Mouse (Mus musculus) heart, embryonic 13.5 days (tissue): ENCODE results near the gene Megf8. TPM values are rescaled to one million over a fixed set of nuclear protein-coding genes. Genes with fewer than 3 reads are reported as not detected.

Experiments
- ATAC-seq: fragments of 200-750 bp; cut with Nextera tagmentation; 2 replicates; pipeline ENCODE4 v1.8.0; 2017; ENCODE audit warnings: moderate TSS enrichment; ENCODE audit not compliant: insufficient number of reproducible peaks, low FRiP score, low TSS enrichment; ENCODE audit errors: extremely low read depth
- H3K27ac ChIP-seq: fragments of 300-500 bp; sonication (generic); replicated peaks from 2 replicates; pipeline ENCODE4 v1.5.1; 2015; ENCODE audit warnings: moderate library complexity, mild to moderate bottlenecking, inconsistent platforms
- H3K27me3 ChIP-seq: fragments of 300-500 bp; sonication (generic); replicated peaks from 2 replicates; pipeline ENCODE4 v1.6.1; 2015; ENCODE audit warnings: mild to moderate bottlenecking, inconsistent platforms
- H3K36me3 ChIP-seq: fragments of 300-500 bp; sonication (generic); 2 replicates; pipeline ENCODE4 v1.6.1; 2015; ENCODE audit warnings: mild to moderate bottlenecking, inconsistent platforms
- H3K4me1 ChIP-seq: fragments of 300-500 bp; sonication (generic); 2 replicates; pipeline ENCODE4 v1.6.1; 2015; ENCODE audit warnings: inconsistent platforms
- H3K4me2 ChIP-seq: fragments of 300-500 bp; sonication (generic); 2 replicates; pipeline ENCODE4 v1.6.1; 2015; ENCODE audit warnings: inconsistent platforms, mild to moderate bottlenecking, moderate library complexity
- H3K4me3 ChIP-seq: fragments of 300-500 bp; sonication (generic); 2 replicates; pipeline ENCODE4 v1.5.1; 2015; ENCODE audit warnings: moderate library complexity, mild to moderate bottlenecking, inconsistent platforms
- H3K9ac ChIP-seq: fragments of 300-500 bp; sonication (generic); 2 replicates; pipeline ENCODE4 v1.6.1; 2015; ENCODE audit warnings: inconsistent platforms, mild to moderate bottlenecking, moderate library complexity
- H3K9me3 ChIP-seq: fragments of 300-500 bp; sonication (generic); 2 replicates; pipeline ENCODE4 v1.6.1; 2016; ENCODE audit warnings: inconsistent platforms
- WGBS: fragments of 180-500 bp; shearing (Covaris S2); methylation state at CpG from one replicate; pipeline ENCODE4 v1.1.7; 2015; ENCODE audit warnings: mixed read lengths; 5-methylcytosine and 5-hydroxymethylcytosine counted together
- polyA plus RNA-seq: library from polyadenylated mRNA; unstranded; fragments of >200 nt; fragmentation: Nextera tagmentation; extraction: Ambion mirVana; gene quantifications from 2 replicates; pipeline ENCODE4 v1.2.1, GENCODE M21; 2015

The Megf8 gene
- polyA plus RNA-seq, 1 experiment from 2014 or later, result 7.5 TPM

DNA sequence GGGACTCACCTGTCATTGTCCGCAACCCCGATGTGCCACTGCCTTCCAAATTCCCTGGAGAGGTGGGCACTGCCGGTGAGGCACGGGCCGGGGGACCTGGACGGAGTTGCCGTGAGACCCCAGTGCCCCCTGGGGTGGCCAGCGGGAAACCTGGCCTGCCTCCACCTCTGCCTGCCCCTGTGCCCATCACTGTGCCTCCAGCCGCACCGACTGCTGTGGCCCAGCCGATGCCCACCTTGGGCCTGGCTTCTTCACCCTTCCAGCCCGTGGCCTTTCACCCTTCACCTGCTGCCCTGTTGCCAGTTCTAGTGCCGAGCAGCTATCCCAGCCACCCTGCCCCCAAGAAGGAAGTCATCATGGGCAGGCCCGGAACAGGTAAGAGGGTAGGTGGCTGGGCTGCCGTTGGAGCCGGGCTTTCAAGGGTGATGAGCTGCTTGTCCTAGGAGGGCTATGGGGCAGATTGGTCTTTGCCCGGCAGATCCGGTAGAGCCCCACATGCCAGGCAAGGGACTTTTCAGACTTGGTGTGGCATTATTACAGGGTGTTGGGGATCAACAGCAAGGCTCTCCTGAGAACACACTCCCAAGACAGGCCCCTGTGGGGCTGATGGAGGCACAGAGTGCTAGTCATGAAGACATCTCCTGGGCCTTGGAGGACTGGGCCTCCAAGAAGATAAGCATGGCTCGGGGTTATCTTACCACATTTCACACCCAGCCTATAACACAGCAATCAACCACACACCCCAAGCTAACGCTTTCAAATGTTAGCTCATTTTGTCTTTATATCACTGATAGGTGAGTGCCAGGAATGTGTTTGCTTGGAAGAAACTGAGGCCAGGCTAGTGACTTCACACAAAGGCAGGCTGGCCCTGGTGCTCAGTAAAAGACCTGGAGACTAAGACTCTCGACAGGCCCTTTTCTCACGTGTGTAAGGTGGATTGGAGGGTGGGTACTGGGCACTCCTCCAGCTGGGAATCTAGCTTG lies 43.4 kb upstream of the Megf8 start:
- H3K4me2 ChIP-seq, result peak overlapping the region; percentile 18; the same call in 1 of the 2 replicates
- H3K4me3 ChIP-seq, result no peak overlapping the region
- peak overlapping the region; percentile 17; the same call in 1 of the 2 replicates for H3K27ac ChIP-seq

DNA sequence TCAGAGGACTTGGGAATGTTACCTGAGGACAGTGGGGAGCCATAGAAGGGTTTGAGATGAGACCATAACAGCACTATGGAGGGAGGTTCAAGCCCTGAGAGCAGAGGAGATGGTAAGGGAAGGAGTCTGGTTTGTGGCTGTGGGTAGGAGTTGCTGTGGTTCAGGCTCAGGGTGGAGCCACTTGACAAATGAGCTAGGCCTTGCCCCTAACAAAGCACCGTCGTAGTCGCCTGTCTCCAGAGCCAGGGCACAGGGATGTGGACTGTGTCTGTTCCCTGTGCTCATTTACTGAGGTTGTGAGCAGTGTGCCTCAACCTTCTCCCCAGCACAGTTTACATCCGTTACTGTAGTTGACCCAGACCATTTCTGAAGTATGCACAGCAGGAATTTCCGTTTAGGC lies 42.4 kb upstream of the Megf8 start:
- Histone ChIP-seq H3K27ac (peak overlapping the region; percentile 100), H3K4me3 (no peak overlapping the region), H3K4me1 (peaks cover 76% of the 10 kb centered on the region), H3K36me3 (peaks cover 46% of the 10 kb centered on the region), H3K9me3 (no peaks in the 10 kb centered on the region), H3K9ac (peak overlapping the region; percentile 91), H3K4me2 (no peak overlapping the region), H3K27me3 (no peaks in the 10 kb centered on the region)
- 53% methylated on average over 5 of the region's 5 CpGs for WGBS
- no peak for ATAC-seq

More for the DNA sequence above, 43.4 kb upstream of the Megf8 start:
- Histone ChIP-seq H3K27me3 (no peaks in the 10 kb centered on the region), H3K4me1 (peaks cover 84% of the 10 kb centered on the region), H3K36me3 (peaks cover 46% of the 10 kb centered on the region), H3K9me3 (no peaks in the 10 kb centered on the region), H3K9ac (peak overlapping the region; percentile 91)
- no peak for ATAC-seq
- 76% methylated on average over 22 of the region's 22 CpGs for WGBS

DNA sequence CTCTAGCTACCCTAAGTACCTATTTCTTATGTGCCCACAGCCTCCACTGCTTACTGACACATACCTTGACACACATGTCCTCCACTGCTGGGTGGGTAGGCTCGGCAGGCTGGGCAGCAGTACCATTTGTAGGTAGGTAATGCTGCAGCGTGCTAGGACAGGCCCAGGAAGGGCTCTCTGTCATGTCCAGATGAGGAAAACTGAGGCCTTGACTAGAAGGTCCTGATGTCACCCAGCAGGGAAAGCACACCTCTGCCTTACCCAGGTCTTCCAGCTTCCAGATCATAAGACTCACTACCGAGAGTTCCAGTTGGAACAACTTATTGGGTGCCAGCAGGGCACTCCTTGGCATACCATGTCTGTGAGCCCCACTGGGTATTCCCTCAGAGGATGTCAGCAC lies 42.0 kb upstream of the Megf8 start:
- peak overlapping the region; percentile 91 for H3K9ac ChIP-seq
- no peak for ATAC-seq
- H3K27ac ChIP-seq, result peak overlapping the region; percentile 100
- H3K4me1 ChIP-seq, result peaks cover 76% of the 10 kb centered on the region
- no peak overlapping the region for H3K4me2 ChIP-seq
- H3K27me3 ChIP-seq, result no peaks in the 10 kb centered on the region
- H3K4me3 ChIP-seq, result no peak overlapping the region
- 88% methylated on average over 3 of the region's 3 CpGs for WGBS
- peaks cover 46% of the 10 kb centered on the region for H3K36me3 ChIP-seq
- no peaks in the 10 kb centered on the region for H3K9me3 ChIP-seq

DNA sequence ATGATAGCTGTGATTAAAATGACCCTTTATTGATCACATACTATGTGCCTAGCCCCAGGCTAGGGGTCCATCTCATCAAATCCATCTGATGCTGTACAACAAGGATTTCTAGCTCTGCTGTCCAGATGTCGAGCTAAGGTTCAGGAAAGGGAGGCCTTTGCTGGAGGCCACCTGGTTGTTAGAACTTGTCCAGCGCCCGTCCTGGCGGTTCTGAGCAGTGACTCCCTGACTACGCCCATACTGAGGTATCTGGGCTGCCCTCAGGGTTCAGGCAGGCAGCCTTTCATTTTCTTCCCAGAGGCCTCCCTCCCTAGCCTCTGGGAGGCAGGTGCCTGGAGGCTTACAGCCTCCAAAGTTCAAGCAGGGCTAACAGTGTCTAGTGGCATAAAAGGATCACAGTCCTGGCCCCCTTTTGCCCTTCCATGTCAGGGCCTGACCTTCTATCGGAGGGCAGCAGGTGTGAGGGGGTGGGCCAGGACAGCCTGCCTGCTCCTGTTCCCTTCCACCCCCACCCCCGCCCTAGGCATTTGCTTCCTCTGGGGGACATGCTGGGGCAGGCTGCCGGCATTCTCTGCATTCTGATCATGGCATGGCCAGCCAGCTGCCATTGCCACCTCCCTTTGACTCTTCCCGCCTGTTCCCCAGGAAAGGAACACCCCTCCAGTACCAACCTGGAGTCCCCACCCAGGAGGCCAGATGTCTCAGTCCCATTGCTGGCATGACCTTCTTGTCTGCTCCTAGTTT lies 41.2 kb upstream of the Megf8 start:
- Histone ChIP-seq H3K4me1 (peaks cover 76% of the 10 kb centered on the region), H3K9me3 (no peaks in the 10 kb centered on the region), H3K4me2 (peak overlapping the region; percentile 43), H3K36me3 (peaks cover 42% of the 10 kb centered on the region), H3K4me3 (peak overlapping the region; percentile 0; the same call in 1 of the 2 replicates), H3K27ac (peak overlapping the region; percentile 100), H3K27me3 (no peaks in the 10 kb centered on the region), H3K9ac (peak overlapping the region; percentile 91)
- no peak for ATAC-seq
- 42% methylated on average over 9 of the region's 9 CpGs for WGBS

DNA sequence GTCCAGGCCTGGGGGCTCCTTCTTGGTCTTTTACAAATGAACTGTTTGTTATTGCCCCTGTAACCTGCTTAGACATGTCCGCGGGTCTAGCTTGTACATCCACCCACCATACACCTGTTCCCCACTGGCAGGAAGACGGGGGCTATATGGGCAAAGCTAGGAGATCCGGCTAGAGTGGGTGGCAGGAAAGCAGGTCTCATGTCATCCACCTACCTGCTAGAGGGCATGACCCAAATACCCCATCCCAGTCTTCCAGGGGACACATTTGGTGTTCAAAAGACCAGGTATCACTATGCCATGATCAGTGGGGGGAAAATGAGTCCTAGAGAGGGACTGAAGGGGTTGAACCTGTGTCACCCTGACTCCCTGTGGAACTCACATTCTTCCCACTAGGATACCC lies 39.6 kb upstream of the Megf8 start:
- 88% methylated on average over 4 of the region's 4 CpGs for WGBS
- no peaks in the 10 kb centered on the region for H3K9me3 ChIP-seq
- H3K4me1 ChIP-seq, result peaks cover 79% of the 10 kb centered on the region
- peak overlapping the region; percentile 100 for H3K27ac ChIP-seq
- peak overlapping the region; percentile 69 for H3K4me3 ChIP-seq
- no peak for ATAC-seq
- H3K4me2 ChIP-seq, result peak overlapping the region; percentile 92
- H3K27me3 ChIP-seq, result no peaks in the 10 kb centered on the region
- peak overlapping the region; percentile 91 for H3K9ac ChIP-seq
- peaks cover 26% of the 10 kb centered on the region for H3K36me3 ChIP-seq

DNA sequence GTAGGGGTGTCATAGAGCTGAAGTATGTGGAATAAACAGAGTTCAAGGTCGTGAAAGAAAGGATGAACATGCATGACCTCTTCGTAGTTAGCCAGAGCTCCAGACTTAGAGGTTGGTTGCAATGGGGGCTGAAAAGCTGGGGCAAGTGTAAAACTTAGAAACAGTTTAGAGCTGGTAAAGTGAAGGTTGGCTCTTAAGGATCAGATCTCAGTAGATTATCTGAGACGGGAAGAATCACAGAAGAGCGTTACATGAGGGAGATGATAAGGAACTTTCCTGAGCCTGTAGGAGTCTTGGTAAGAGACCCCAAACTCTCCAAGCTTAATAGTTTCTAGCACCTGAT lies 39.0 kb upstream of the Megf8 start:
- H3K4me1 ChIP-seq, result peaks cover 74% of the 10 kb centered on the region
- H3K4me2 ChIP-seq, result peak overlapping the region; percentile 92
- H3K9ac ChIP-seq, result peak overlapping the region; percentile 91
- H3K4me3 ChIP-seq, result peak overlapping the region; percentile 69
- peaks cover 20% of the 10 kb centered on the region for H3K36me3 ChIP-seq
- 8% methylated on average over 4 of the region's 4 CpGs for WGBS
- no peak for ATAC-seq
- no peaks in the 10 kb centered on the region for H3K9me3 ChIP-seq
- H3K27me3 ChIP-seq, result no peaks in the 10 kb centered on the region
- H3K27ac ChIP-seq, result peak overlapping the region; percentile 100

DNA sequence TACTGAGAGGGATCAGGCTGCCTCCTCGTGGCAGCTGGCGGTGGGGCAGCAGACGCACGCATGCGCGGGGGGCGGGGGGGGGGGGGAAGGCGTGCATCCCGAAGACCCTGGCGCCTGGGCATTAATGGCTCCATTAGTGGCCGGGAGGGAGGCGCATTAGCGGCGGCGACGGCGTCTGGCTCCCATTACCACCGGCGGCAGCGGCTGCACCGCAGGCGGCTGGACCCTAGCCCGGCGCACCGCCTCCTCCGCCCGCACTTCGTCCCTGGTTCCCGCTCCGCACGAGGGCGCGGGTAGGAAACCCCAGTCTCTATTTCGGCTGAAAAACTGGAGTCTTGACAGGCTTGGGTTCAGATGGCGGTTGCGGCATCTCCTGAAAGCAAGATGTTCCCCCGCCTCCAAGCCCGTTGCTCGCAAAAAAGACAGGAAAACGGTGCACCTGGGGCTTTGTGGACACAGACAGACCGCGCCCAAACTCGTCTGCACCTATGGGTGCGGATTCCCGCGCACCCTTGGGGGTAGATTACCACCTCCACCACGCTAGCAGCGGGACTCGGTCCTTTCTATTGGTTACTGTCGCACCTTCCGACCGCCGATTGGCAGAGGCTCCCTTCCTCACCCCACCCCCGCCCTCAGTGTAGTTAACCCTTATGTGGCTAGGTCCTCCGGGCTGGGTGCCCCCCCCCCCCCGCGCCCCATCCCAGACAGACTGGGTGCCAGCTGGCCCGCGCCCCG lies 38.5 kb upstream of the Megf8 start:
- Histone ChIP-seq H3K9me3 (no peaks in the 10 kb centered on the region), H3K9ac (peak overlapping the region; percentile 91), H3K36me3 (peaks cover 15% of the 10 kb centered on the region), H3K4me1 (peaks cover 74% of the 10 kb centered on the region), H3K4me3 (peak overlapping the region; percentile 69), H3K4me2 (peak overlapping the region; percentile 92), H3K27ac (peak overlapping the region; percentile 100), H3K27me3 (no peaks in the 10 kb centered on the region)
- WGBS, result under 1% methylated on average over 50 of the region's 60 CpGs
- 0 out of 2 replicates have a peak, but pooled peaks have one; percentile 3 for ATAC-seq

DNA sequence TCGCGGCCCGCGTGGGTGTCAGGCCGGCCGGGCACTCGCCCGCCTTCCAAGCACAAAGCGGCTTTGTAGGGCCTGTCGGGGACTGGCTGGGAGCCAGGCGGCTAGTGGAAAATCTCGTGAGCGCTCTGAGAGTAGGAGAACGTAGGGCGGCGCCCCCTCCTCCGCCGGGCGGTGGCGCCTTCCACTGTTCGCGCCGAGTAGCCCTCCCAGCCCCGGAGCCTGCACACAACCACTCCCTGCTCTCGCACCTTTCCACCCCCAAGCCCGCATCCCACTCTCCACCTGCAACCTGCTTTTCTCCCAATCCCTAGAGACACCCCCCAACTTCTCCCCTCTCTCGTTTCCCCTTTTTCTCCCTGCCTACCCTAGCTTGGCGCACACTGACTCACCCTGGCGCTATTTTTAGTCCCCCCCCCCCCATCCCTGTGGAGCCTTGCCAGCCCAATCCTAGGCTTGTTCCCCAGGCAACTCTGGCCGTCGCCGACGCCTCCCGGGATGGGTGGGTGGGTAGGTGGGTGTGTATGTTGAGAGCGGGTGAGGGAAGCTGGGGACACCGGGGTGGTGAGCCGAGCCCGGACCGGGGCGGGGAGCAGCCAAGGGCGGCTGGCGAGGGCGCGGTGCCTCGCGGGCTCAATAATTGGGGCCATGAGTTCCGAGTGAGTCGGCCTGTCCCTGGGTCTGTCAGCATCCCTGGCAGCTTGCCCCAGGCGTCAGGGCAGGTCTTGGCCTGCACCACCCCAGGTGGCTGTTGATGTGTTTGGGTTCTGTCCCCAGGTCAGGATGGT lies 37.7 kb upstream of the Megf8 start:
- ATAC-seq, result peak; percentile 6; the same call in 1 of the 2 replicates
- Histone ChIP-seq H3K9ac (peak overlapping the region; percentile 91), H3K9me3 (no peaks in the 10 kb centered on the region), H3K4me3 (peak overlapping the region; percentile 69), H3K4me2 (peak overlapping the region; percentile 92), H3K27ac (peak overlapping the region; percentile 100), H3K4me1 (peaks cover 74% of the 10 kb centered on the region), H3K36me3 (peaks cover 9% of the 10 kb centered on the region), H3K27me3 (no peaks in the 10 kb centered on the region)
- WGBS, result under 1% methylated on average over 42 of the region's 49 CpGs

DNA sequence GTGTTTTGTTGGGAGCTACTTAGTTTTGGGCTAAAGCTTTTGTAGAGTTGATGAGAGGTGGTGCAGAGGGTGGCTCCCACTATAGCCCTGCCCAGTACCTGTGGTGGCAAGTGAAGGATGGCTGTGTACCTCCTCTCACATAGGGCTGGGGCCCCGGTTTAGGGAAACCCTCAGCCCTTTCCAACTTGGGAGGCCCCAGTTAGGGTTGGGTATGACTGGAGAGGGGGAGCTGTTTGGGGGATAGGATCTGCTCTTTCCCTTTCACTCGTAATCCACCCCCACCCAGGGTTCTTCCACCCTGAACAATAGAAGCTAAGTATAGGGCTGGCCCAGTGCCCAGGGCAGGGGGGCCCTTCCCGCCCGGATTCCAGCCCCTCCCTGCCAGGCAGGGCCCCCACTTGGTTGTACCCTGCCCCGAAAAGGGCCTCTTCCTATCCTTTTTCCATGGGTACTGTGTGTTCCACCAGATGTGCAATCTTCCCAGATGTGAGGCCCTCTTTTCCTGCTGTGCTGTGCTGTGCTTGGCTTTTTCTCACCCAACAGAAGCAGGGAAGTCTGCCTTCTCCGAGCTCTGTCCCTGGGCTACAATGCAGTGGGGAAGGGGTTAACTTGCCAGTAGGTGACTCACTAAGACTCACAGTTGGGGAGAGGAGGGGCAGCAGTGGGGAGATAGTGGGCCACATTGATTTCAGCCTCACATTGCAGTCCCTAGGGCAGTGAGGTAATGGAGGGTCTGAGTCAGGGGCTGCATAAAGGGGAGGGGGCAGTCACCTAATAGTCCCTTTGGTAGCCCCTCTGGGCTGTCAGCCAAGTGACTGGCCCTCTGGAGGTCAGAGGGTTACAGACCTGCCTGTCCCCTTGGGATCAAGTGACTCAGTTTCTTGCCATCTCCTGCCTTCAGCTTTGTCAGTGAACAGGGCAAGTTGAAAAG lies 36.8 kb upstream of the Megf8 start:
- under 1% methylated on average over 6 of the region's 6 CpGs for WGBS
- H3K36me3 ChIP-seq, result peaks cover 9% of the 10 kb centered on the region
- no peaks in the 10 kb centered on the region for H3K9me3 ChIP-seq
- peak overlapping the region; percentile 100 for H3K27ac ChIP-seq
- H3K4me1 ChIP-seq, result peaks cover 74% of the 10 kb centered on the region
- peak; percentile 10 for ATAC-seq
- peak overlapping the region; percentile 91 for H3K9ac ChIP-seq
- H3K4me2 ChIP-seq, result peak overlapping the region; percentile 92
- H3K27me3 ChIP-seq, result no peaks in the 10 kb centered on the region
- H3K4me3 ChIP-seq, result peak overlapping the region; percentile 69
